ENCODE assay signal across 13 mouse cellular contexts in genomic region chr2:120098781-120099202, GRCm38 (mm10). TPM values are rescaled to one million over a fixed set of nuclear protein-coding genes. Genes with fewer than 3 reads are reported as not detected.
A peak's percentile ranks its signal among the peaks of the same experiment; 100 is the strongest.
DNase-seq lines count a peak whose midpoint lies in the region; ATAC-seq and TF ChIP-seq lines count a peak whose summit lies in the region.
"Had no signal": no experiment of that assay in that cellular context is flagged by ENCODE, and none has a peak within 500 bp of the region (broad histone marks: within the 10 kb centered on the region; RNA-seq: fewer than 3 reads in every experiment).

No protein-coding gene starts in this region.

- H3K9me3 ChIP-seq in intestine, embryonic 14.5 days (ENCODE audit: control insufficient read depth, low read length): no peaks in the 10 kb centered on the region
- H3K9me3 ChIP-seq in intestine, postnatal 0 days (ENCODE audit: control insufficient read depth): no peaks in the 10 kb centered on the region
- no peaks in the 10 kb centered on the region for H3K9me3 ChIP-seq in heart, embryonic 10.5 days
- no peaks in the 10 kb centered on the region for H3K9me3 ChIP-seq in forebrain, embryonic 13.5 days (replicated peaks)
- H3K9me3 ChIP-seq: limb, embryonic 13.5 days; midbrain, embryonic 12.5 days; neural tube, embryonic 15.5 days had no signal

- H3K36me3 ChIP-seq in intestine, embryonic 14.5 days (ENCODE audit: control insufficient read depth, insufficient read depth, low read length): 0 out of 2 replicates have a peak, but pooled peaks cover 5% of the 10 kb centered on the region
- peaks cover 31% of the 10 kb centered on the region for H3K36me3 ChIP-seq in intestine, postnatal 0 days (ENCODE audit: control insufficient read depth, insufficient read depth)
- H3K36me3 ChIP-seq in heart, embryonic 10.5 days: peaks cover 48% of the 10 kb centered on the region
- peaks cover 61% of the 10 kb centered on the region for H3K36me3 ChIP-seq in macrophage (ENCODE audit: inconsistent target)
- no peaks in the 10 kb centered on the region for H3K36me3 ChIP-seq in forebrain, embryonic 13.5 days (ENCODE audit: poor library complexity, severe bottlenecking)
- H3K36me3 ChIP-seq: limb, embryonic 13.5 days; midbrain, embryonic 12.5 days; neural tube, embryonic 15.5 days had no signal

- peak overlapping the region; percentile 69 for H3K27ac ChIP-seq in intestine, embryonic 14.5 days (ENCODE audit: low read depth)
- no peak overlapping the region; the same call in 1 of the 2 replicates for H3K27ac ChIP-seq in intestine, postnatal 0 days (ENCODE audit: low read depth, low read length)
- H3K27ac ChIP-seq in bone marrow macrophage, adult 2 months (ENCODE audit: insufficient read depth, low read depth, low read length): peak overlapping the region; percentile 99
- peak overlapping the region; percentile 89 for H3K27ac ChIP-seq in heart, embryonic 10.5 days
- peak overlapping the region; percentile 85 for H3K27ac ChIP-seq in macrophage
- no peak overlapping the region for H3K27ac ChIP-seq in forebrain, embryonic 13.5 days
- H3K27ac ChIP-seq: hindbrain, postnatal 0 days; limb, embryonic 13.5 days; midbrain, embryonic 12.5 days; neural tube, embryonic 15.5 days had no signal

- H3K9ac ChIP-seq in intestine, embryonic 14.5 days (ENCODE audit: low read length): no peak overlapping the region
- no peak overlapping the region for H3K9ac ChIP-seq in intestine, postnatal 0 days (ENCODE audit: low read depth, low read length)
- H3K9ac ChIP-seq in forebrain, embryonic 13.5 days: no peak overlapping the region
- H3K9ac ChIP-seq: limb, embryonic 13.5 days; midbrain, embryonic 12.5 days; neural tube, embryonic 15.5 days had no signal

- H3K4me2 ChIP-seq in intestine, embryonic 14.5 days (ENCODE audit: low read length): no peak overlapping the region
- no peak overlapping the region for H3K4me2 ChIP-seq in intestine, postnatal 0 days (replicated peaks; ENCODE audit: low read depth)
- H3K4me2 ChIP-seq in forebrain, embryonic 13.5 days: no peak overlapping the region
- H3K4me2 ChIP-seq: limb, embryonic 13.5 days; midbrain, embryonic 12.5 days; neural tube, embryonic 15.5 days had no signal

- WGBS in intestine, embryonic 14.5 days: 39% methylated on average over 8 of the region's 8 CpGs
- 52% methylated on average over 8 of the region's 8 CpGs for WGBS in intestine, postnatal 0 days
- WGBS in heart, embryonic 10.5 days: 30% methylated on average over 8 of the region's 8 CpGs
- 66% methylated on average over 8 of the region's 8 CpGs for WGBS in macrophage (ENCODE audit: missing documents)
- WGBS in forebrain, embryonic 13.5 days: 80% methylated on average over 8 of the region's 8 CpGs

- peaks cover 27% of the 10 kb centered on the region for H3K4me1 ChIP-seq in intestine, embryonic 14.5 days (replicated peaks; ENCODE audit: control insufficient read depth, insufficient read depth, low read length)
- no peaks in the 10 kb centered on the region for H3K4me1 ChIP-seq in intestine, postnatal 0 days (replicated peaks; ENCODE audit: control insufficient read depth, insufficient read depth, low read length)
- H3K4me1 ChIP-seq in bone marrow macrophage, adult 2 months (ENCODE audit: control insufficient read depth, insufficient read depth, low read length): peaks cover 72% of the 10 kb centered on the region
- peaks cover 68% of the 10 kb centered on the region for H3K4me1 ChIP-seq in heart, embryonic 10.5 days
- no peaks in the 10 kb centered on the region for H3K4me1 ChIP-seq in forebrain, embryonic 13.5 days
- H3K4me1 ChIP-seq: midbrain, embryonic 12.5 days had no signal

- no peak for ATAC-seq in intestine, embryonic 14.5 days (replicated peaks; ENCODE audit: low FRiP score, low TSS enrichment, low read depth)
- ATAC-seq in intestine, postnatal 0 days: no peak
- no peak for ATAC-seq in forebrain, embryonic 13.5 days
- ATAC-seq: hindbrain, postnatal 0 days had no signal

- no peak for TF ChIP-seq CTCF in intestine, postnatal 0 days (IDR thresholded peaks at IDR 0.05; ENCODE audit: low read depth)
- no peak for TF ChIP-seq CTCF in bone marrow macrophage, adult 2 months (IDR thresholded peaks at IDR 0.05; ENCODE audit: low read depth, low read length)

- H3K4me3 ChIP-seq in intestine, embryonic 14.5 days (ENCODE audit: low read depth, low read length): no peak overlapping the region
- H3K4me3 ChIP-seq in intestine, postnatal 0 days (ENCODE audit: low read depth, low read length): no peak overlapping the region
- no peak overlapping the region for H3K4me3 ChIP-seq in bone marrow macrophage, adult 2 months (ENCODE audit: insufficient read depth, low read length)
- no peak overlapping the region for H3K4me3 ChIP-seq in heart, embryonic 10.5 days
- no peak overlapping the region for H3K4me3 ChIP-seq in macrophage (ENCODE audit: inconsistent target)
- H3K4me3 ChIP-seq in forebrain, embryonic 13.5 days: no peak overlapping the region
- H3K4me3 ChIP-seq: limb, embryonic 13.5 days; midbrain, embryonic 12.5 days; neural tube, embryonic 15.5 days had no signal

- H3K79me2 ChIP-seq in macrophage (ENCODE audit: inconsistent target): peaks cover 82% of the 10 kb centered on the region

- no peak for TF ChIP-seq POLR2A in bone marrow macrophage, adult 2 months (IDR thresholded peaks at IDR 0.05; ENCODE audit: borderline replicate concordance, low read depth, low read length)

- H3K27me3 ChIP-seq in intestine, embryonic 14.5 days (replicated peaks; ENCODE audit: control insufficient read depth, insufficient read depth, low read length): no peaks in the 10 kb centered on the region
- H3K27me3 ChIP-seq in intestine, postnatal 0 days (replicated peaks; ENCODE audit: control insufficient read depth, insufficient read depth, low read length): no peaks in the 10 kb centered on the region
- no peaks in the 10 kb centered on the region for H3K27me3 ChIP-seq in heart, embryonic 10.5 days (ENCODE audit: insufficient read depth, poor library complexity, severe bottlenecking)
- no peaks in the 10 kb centered on the region for H3K27me3 ChIP-seq in forebrain, embryonic 13.5 days
- H3K27me3 ChIP-seq: limb, embryonic 13.5 days; midbrain, embryonic 12.5 days; neural tube, embryonic 15.5 days had no signal

- no peak for DNase-seq in intestine, embryonic 14.5 days (ENCODE audit: low spot score)
- DNase-seq in heart, embryonic 10.5 days (ENCODE audit: low spot score): peak; percentile 91
- DNase-seq in right cerebral cortex, adult 2 months (ENCODE audit: low spot score in 2 of 2): no peak
- DNase-seq: cerebellum, adult 9-11 months; gastrocnemius, postnatal 25 days had no signal

RNA-seq across cellular contexts. Expression of gene Ehd4, which starts 55.6 kb away (rescaled TPM):
- polyA plus RNA-seq in intestine, embryonic 14.5 days (2014; fragmentation: Nextera tagmentation; extraction: Ambion mirVana): 35.4 and 36.5 TPM in 2 replicates
- 70.0 and 74.9 TPM in 2 replicates for polyA plus RNA-seq in intestine, postnatal 0 days (2015; fragmentation: Nextera tagmentation; extraction: Ambion mirVana)
- polyA plus RNA-seq in bone marrow macrophage, adult 2 months (2012; ENCODE audit: insufficient read depth, insufficient read length, missing spikeins): 327 and 347 TPM in 2 replicates
- polyA plus RNA-seq in heart, embryonic 10.5 days (2016; fragmentation: Nextera tagmentation; extraction: Ambion mirVana): 115 and 173 TPM in 2 replicates
- total RNA-seq in macrophage (2018; cell fraction: chromatin; rRNA removed): 100 to 1,000 TPM in 13 of 26 experiments, 10 to 100 TPM in 13; 30.2 to 195 (median 102) TPM
- 100 to 1,000 TPM; 274 to 430 (median 371) TPM for total RNA-seq in macrophage (2018; cell fraction: cytosol; rRNA removed)
- 100 to 1,000 TPM in 25 of 26 experiments, 10 to 100 TPM in 1; 98.0 to 295 (median 201) TPM for total RNA-seq in macrophage (2018; cell fraction: nucleus; rRNA removed)
- 253 to 336 TPM (median 297 TPM) in 3 replicates for polyA plus RNA-seq in macrophage (2018)
- 9.8 and 11.3 TPM in 2 replicates for polyA plus RNA-seq in forebrain, embryonic 13.5 days (2015; fragmentation: Nextera tagmentation; extraction: Ambion mirVana)

Comparison
In these comparisons a context has a peak if more than half of its experiments do, and no peak if none do; other contexts are left out.
1. H3K27ac ChIP-seq: peak in intestine, embryonic 14.5 days (single experiment), bone marrow macrophage, adult 2 months (single experiment), heart, embryonic 10.5 days (single experiment) and macrophage (single experiment); none in intestine, postnatal 0 days (single experiment) and forebrain, embryonic 13.5 days (single experiment).